Mouse (Mus musculus): ENCODE results near the gene Cish. TPM values are rescaled to one million over a fixed set of nuclear protein-coding genes. Genes with fewer than 3 reads are reported as not detected.
A peak's percentile ranks its signal among the peaks of the same experiment; 100 is the strongest.

Cish gene
- polyA plus RNA-seq, 1 experiment from 2014 or later: 5.4 TPM

GRCm38 (mm10) chr9:107340267-107340859, 44.5 kb downstream of the Cish start, which contains the start of gene 6430571L13Rik:
6430571L13Rik (plus strand) TSS chr9:107340602.
- H3K27ac ChIP-seq (ENCODE audit: low read depth, low read length): peak within 1 kb of the TSS; percentile 55
- peak; percentile 93 for ATAC-seq (ENCODE audit: low read depth)

GRCm38 (mm10) chr9:107340911-107341645, 45.3 kb downstream of the Cish start:
- no peaks in the 10 kb centered on the region for H3K9me3 ChIP-seq (ENCODE audit: control insufficient read depth, low read length)
- peak overlapping the region; percentile 73 for H3K9ac ChIP-seq (replicated peaks; ENCODE audit: low read depth, low read length)
- WGBS: 50% methylated on average over 12 of the region's 12 CpGs
- H3K4me2 ChIP-seq (ENCODE audit: low read depth, low read length): peak overlapping the region; percentile 79
- no peak for ATAC-seq (ENCODE audit: low read depth)
- H3K27me3 ChIP-seq (ENCODE audit: control insufficient read depth, insufficient read depth, low read length): no peaks in the 10 kb centered on the region
- peaks cover 20% of the 10 kb centered on the region for H3K4me1 ChIP-seq (ENCODE audit: control insufficient read depth, insufficient read depth, low read length)
- H3K4me3 ChIP-seq (ENCODE audit: low read depth, low read length): peak overlapping the region; percentile 64
- H3K36me3 ChIP-seq (ENCODE audit: control insufficient read depth, insufficient read depth, low read length): no peaks in the 10 kb centered on the region
- peak overlapping the region; percentile 55; the same call in 1 of the 2 replicates for H3K27ac ChIP-seq (ENCODE audit: low read depth, low read length)

More at GRCm38 (mm10) chr9:107340267-107340859, 44.5 kb downstream of the Cish start, which contains the start of gene 6430571L13Rik:
- peak within 1 kb of the TSS; percentile 73 for H3K9ac ChIP-seq (replicated peaks; ENCODE audit: low read depth, low read length)
- H3K27me3 ChIP-seq (ENCODE audit: control insufficient read depth, insufficient read depth, low read length): no peaks in the 10 kb centered on the region
- no peaks in the 10 kb centered on the region for H3K36me3 ChIP-seq (ENCODE audit: control insufficient read depth, insufficient read depth, low read length)
- H3K4me3 ChIP-seq (ENCODE audit: low read depth, low read length): peak within 1 kb of the TSS; percentile 64
- peak within 1 kb of the TSS; percentile 79 for H3K4me2 ChIP-seq (ENCODE audit: low read depth, low read length)
- peaks cover 20% of the 10 kb centered on the region for H3K4me1 ChIP-seq (ENCODE audit: control insufficient read depth, insufficient read depth, low read length)
- no peaks in the 10 kb centered on the region for H3K9me3 ChIP-seq (ENCODE audit: control insufficient read depth, low read length)
- WGBS: under 1% methylated on average over 34 of the region's 34 CpGs

GRCm38 (mm10) chr9:107342201-107342709, 46.4 kb downstream of the Cish start:
- WGBS: 87% methylated on average over 11 of the region's 11 CpGs
- Histone ChIP-seq H3K9ac (replicated peaks; ENCODE audit: low read depth, low read length) (no peak overlapping the region), H3K9me3 (ENCODE audit: control insufficient read depth, low read length) (no peaks in the 10 kb centered on the region), H3K36me3 (ENCODE audit: control insufficient read depth, insufficient read depth, low read length) (peaks cover 4% of the 10 kb centered on the region; the same call in 1 of the 2 replicates), H3K27ac (ENCODE audit: low read depth, low read length) (no peak overlapping the region), H3K27me3 (ENCODE audit: control insufficient read depth, insufficient read depth, low read length) (no peaks in the 10 kb centered on the region), H3K4me3 (ENCODE audit: low read depth, low read length) (no peak overlapping the region), H3K4me1 (ENCODE audit: control insufficient read depth, insufficient read depth, low read length) (peaks cover 19% of the 10 kb centered on the region), H3K4me2 (ENCODE audit: low read depth, low read length) (no peak overlapping the region)
- ATAC-seq (ENCODE audit: low read depth): no peak

GRCm38 (mm10) chr9:107343146-107343943, 47.5 kb downstream of the Cish start:
- ATAC-seq (ENCODE audit: low read depth): no peak
- Histone ChIP-seq H3K4me1 (ENCODE audit: control insufficient read depth, insufficient read depth, low read length) (peaks cover 13% of the 10 kb centered on the region; the same call in 1 of the 2 replicates), H3K36me3 (ENCODE audit: control insufficient read depth, insufficient read depth, low read length) (peaks cover 9% of the 10 kb centered on the region; the same call in 1 of the 2 replicates), H3K4me3 (ENCODE audit: low read depth, low read length) (no peak overlapping the region), H3K27me3 (ENCODE audit: control insufficient read depth, insufficient read depth, low read length) (no peaks in the 10 kb centered on the region), H3K9ac (replicated peaks; ENCODE audit: low read depth, low read length) (no peak overlapping the region), H3K27ac (ENCODE audit: low read depth, low read length) (no peak overlapping the region), H3K9me3 (ENCODE audit: control insufficient read depth, low read length) (no peaks in the 10 kb centered on the region), H3K4me2 (ENCODE audit: low read depth, low read length) (no peak overlapping the region)
- WGBS: 73% methylated on average over 8 of the region's 8 CpGs

GRCm38 (mm10) chr9:107344027-107344426, 48.2 kb downstream of the Cish start:
- no peaks in the 10 kb centered on the region for H3K27me3 ChIP-seq (ENCODE audit: control insufficient read depth, insufficient read depth, low read length)
- WGBS: 78% methylated on average over 6 of the region's 6 CpGs
- H3K4me2 ChIP-seq (ENCODE audit: low read depth, low read length): no peak overlapping the region
- no peak overlapping the region for H3K4me3 ChIP-seq (ENCODE audit: low read depth, low read length)
- no peak for ATAC-seq (ENCODE audit: low read depth)
- H3K9ac ChIP-seq (replicated peaks; ENCODE audit: low read depth, low read length): no peak overlapping the region
- H3K27ac ChIP-seq (ENCODE audit: low read depth, low read length): no peak overlapping the region
- H3K36me3 ChIP-seq (ENCODE audit: control insufficient read depth, insufficient read depth, low read length): peaks cover 9% of the 10 kb centered on the region; the same call in 1 of the 2 replicates
- H3K9me3 ChIP-seq (ENCODE audit: control insufficient read depth, low read length): no peaks in the 10 kb centered on the region
- 0 out of 2 replicates have a peak, but pooled peaks cover 9% of the 10 kb centered on the region for H3K4me1 ChIP-seq (ENCODE audit: control insufficient read depth, insufficient read depth, low read length)

GRCm38 (mm10) chr9:107346081-107346480, 50.3 kb downstream of the Cish start:
- H3K27me3 ChIP-seq (ENCODE audit: control insufficient read depth, insufficient read depth, low read length): no peaks in the 10 kb centered on the region
- no peak for ATAC-seq (ENCODE audit: low read depth)
- WGBS: 89% methylated on average over 8 of the region's 8 CpGs
- H3K4me1 ChIP-seq (ENCODE audit: control insufficient read depth, insufficient read depth, low read length): 0 out of 2 replicates have a peak, but pooled peaks cover 2% of the 10 kb centered on the region
- H3K9ac ChIP-seq (replicated peaks; ENCODE audit: low read depth, low read length): no peak overlapping the region
- peaks cover 9% of the 10 kb centered on the region; the same call in 1 of the 2 replicates for H3K36me3 ChIP-seq (ENCODE audit: control insufficient read depth, insufficient read depth, low read length)
- H3K27ac ChIP-seq (ENCODE audit: low read depth, low read length): no peak overlapping the region
- H3K4me2 ChIP-seq (ENCODE audit: low read depth, low read length): no peak overlapping the region
- no peak overlapping the region for H3K4me3 ChIP-seq (ENCODE audit: low read depth, low read length)
- no peaks in the 10 kb centered on the region for H3K9me3 ChIP-seq (ENCODE audit: control insufficient read depth, low read length)

- Histone ChIP-seq H3K9ac (replicated peaks; ENCODE audit: low read depth, low read length) (no peak overlapping the region), H3K27me3 (ENCODE audit: control insufficient read depth, insufficient read depth, low read length) (no peaks in the 10 kb centered on the region), H3K27ac (ENCODE audit: low read depth, low read length) (no peak overlapping the region), H3K4me3 (ENCODE audit: low read depth, low read length) (no peak overlapping the region), H3K4me2 (ENCODE audit: low read depth, low read length) (no peak overlapping the region), H3K4me1 (ENCODE audit: control insufficient read depth, insufficient read depth, low read length) (no peaks in the 10 kb centered on the region), H3K36me3 (ENCODE audit: control insufficient read depth, insufficient read depth, low read length) (peaks cover 9% of the 10 kb centered on the region; the same call in 1 of the 2 replicates), H3K9me3 (ENCODE audit: control insufficient read depth, low read length) (no peaks in the 10 kb centered on the region)
- 80% methylated on average over 9 of the region's 9 CpGs for WGBS
- ATAC-seq (ENCODE audit: low read depth): no peak
Observed at GRCm38 (mm10) chr9:107347586-107348183, 51.9 kb downstream of the Cish start.

GRCm38 (mm10) chr9:107349321-107349720, 53.5 kb downstream of the Cish start:
- ATAC-seq (ENCODE audit: low read depth): no peak
- H3K27ac ChIP-seq (ENCODE audit: low read depth, low read length): no peak overlapping the region
- 41% methylated on average over 7 of the region's 7 CpGs for WGBS
- H3K27me3 ChIP-seq (ENCODE audit: control insufficient read depth, insufficient read depth, low read length): no peaks in the 10 kb centered on the region
- H3K9ac ChIP-seq (replicated peaks; ENCODE audit: low read depth, low read length): no peak overlapping the region
- H3K36me3 ChIP-seq (ENCODE audit: control insufficient read depth, insufficient read depth, low read length): peaks cover 9% of the 10 kb centered on the region; the same call in 1 of the 2 replicates
- no peak overlapping the region for H3K4me2 ChIP-seq (ENCODE audit: low read depth, low read length)
- H3K4me3 ChIP-seq (ENCODE audit: low read depth, low read length): no peak overlapping the region
- H3K9me3 ChIP-seq (ENCODE audit: control insufficient read depth, low read length): no peaks in the 10 kb centered on the region
- H3K4me1 ChIP-seq (ENCODE audit: control insufficient read depth, insufficient read depth, low read length): no peaks in the 10 kb centered on the region

All from neural tube, embryonic 14.5 days (tissue).